Mouse (Mus musculus): ENCODE measurements around the gene Rgs13.

Rgs13 gene

DNA sequence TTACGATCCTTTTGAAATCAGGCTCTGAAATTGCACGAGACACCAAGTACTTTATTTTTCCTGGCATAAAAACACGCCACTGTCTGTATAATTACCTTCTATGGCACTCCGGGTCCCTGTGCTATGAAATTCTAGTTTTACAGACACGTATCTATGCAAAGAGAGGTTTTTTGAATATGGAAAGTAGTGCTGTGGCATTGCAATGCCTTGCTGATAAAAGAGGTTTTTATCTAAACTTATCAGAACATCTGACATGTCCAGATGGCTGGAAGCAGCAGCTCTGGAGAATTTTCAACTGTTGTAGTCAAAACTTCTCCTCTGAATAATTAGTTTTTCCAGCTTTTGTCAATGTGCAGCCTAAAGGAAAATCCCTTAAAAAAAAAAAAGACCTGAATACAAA lies at the start of gene Rgs13:
Gene Rgs13, minus strand, starts transcription at position 207 of the 400 bp plus-strand sequence.
- DNase-seq (ENCODE audit: low read depth, low spot score): no peak

GRCm38 (mm10) chr1:144215230-144215629 lies 38.1 kb upstream of the Rgs13 start:
- no peak for DNase-seq (ENCODE audit: low read depth, low spot score)

DNA sequence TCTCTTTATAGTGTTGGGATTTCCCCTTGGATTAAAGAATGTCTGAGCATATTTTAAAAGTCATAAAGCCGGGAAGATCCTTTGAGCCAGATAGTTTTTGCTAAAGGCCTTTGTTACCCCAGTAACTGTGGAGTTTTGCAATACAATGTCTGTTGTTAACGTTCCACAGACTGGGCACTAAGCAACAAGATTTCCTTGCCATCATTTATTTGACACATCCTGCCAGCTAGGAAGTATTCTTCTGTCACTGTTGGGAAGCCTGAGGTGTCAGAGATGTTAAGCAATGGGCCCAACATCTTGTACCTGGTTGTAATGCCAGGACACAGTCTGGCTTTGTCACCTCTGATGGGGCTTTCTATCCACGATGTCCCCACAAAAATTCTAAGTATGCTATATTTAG lies 33.7 kb upstream of the Rgs13 start:
- DNase-seq (ENCODE audit: low read depth, low spot score): no peak

DNA sequence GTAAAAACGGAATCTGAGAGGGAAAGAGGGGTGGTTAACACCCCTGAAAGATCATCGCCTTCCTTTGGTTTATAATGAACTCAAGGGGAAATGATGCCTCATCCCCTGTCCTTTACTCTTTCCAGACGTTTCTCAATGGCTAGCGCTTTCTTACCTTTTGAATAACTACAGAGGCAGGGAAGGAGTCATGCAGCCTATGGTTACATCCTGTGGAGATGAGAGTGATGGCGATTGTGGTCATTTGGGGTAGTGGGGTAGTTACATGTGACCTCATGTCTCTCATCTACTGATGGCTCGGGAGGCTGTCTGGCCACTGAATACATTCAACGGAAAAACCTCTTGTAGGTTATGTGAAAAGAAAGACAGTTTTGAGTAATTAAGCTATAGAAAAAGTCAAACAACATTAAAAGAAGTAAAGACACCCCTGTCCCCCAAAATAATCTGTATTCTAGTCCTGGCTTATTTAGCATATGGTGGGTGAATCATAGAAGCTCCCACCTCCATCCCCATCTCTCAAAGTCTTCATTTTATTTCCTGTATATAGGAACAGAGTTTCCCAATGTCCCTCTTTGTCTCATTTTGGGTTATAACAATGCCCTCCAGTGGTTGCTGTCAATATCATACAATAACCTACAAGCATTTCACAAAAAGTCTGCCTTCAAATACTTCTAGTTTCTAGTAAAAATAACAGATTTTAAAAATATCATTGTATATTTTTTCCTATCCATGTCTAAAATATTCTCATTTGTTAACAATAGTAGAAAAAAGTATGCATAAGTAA lies 29.3 kb upstream of the Rgs13 start:
- DNase-seq (ENCODE audit: low read depth, low spot score): no peak

- DNase-seq (ENCODE audit: low read depth, low spot score): no peak
Measured at GRCm38 (mm10) chr1:144204766-144205165, 27.6 kb upstream of the Rgs13 start.

DNA sequence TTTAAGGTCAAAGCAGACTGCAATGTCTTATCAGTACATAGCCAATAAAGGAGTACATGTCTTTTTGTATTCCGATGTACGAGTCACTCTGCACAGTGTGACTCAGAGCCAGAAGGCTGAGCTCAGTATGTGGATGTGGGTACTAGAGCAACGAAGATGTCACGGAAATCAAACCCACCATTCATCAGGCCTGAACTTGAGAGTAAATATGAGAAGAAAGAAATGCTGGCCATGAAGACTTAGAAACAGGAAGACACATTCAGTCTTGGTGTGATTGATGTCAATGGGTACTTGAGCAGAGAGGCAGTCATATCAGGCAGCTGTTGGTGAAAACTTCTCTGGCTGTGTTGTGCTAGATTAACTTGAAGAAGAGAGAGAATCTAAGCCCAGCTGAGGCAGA lies 25.8 kb upstream of the Rgs13 start:
- DNase-seq (ENCODE audit: low read depth, low spot score): no peak

DNA sequence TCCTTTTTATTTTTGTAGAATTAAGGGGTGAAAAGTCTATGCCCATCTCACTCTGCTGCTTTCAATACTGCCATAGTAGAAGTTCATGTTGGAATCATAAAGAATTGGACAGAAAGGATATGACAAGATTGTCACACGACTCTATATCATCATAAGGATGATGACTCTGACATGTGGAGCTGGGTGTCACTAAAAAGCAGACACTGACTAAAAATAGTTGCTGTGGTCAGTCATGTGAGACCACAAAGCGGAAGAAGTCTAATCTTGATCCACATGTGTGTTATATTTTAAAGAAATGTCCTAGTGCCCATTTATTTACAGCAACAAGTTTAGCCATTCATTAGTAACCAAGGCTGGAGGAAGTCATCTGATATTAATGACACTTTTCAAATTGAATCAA lies 23.3 kb upstream of the Rgs13 start:
- DNase-seq (ENCODE audit: low read depth, low spot score): no peak

GRCm38 (mm10) chr1:144199538-144199937 lies 22.4 kb upstream of the Rgs13 start:
- DNase-seq (ENCODE audit: low read depth, low spot score): no peak

DNA sequence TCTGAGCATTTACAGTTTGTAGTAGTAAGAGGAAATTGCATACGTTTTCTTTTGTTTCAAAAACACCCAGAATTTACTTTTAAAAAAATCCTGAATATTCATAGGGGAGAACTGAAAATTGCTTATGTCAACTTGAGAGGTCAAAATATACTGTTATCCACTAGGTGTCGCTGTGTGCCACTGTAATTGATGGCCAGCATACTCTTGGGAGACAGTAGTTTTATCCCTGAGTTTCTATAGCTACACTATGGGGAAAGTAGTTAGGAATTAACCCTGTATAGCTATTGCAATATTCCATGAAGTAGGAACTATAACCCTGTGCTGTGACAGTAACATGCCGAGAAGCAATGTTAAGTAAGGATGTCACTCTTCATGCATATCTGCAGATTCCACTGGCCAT lies 20.5 kb upstream of the Rgs13 start:
- DNase-seq (ENCODE audit: low read depth, low spot score): no peak

DNA sequence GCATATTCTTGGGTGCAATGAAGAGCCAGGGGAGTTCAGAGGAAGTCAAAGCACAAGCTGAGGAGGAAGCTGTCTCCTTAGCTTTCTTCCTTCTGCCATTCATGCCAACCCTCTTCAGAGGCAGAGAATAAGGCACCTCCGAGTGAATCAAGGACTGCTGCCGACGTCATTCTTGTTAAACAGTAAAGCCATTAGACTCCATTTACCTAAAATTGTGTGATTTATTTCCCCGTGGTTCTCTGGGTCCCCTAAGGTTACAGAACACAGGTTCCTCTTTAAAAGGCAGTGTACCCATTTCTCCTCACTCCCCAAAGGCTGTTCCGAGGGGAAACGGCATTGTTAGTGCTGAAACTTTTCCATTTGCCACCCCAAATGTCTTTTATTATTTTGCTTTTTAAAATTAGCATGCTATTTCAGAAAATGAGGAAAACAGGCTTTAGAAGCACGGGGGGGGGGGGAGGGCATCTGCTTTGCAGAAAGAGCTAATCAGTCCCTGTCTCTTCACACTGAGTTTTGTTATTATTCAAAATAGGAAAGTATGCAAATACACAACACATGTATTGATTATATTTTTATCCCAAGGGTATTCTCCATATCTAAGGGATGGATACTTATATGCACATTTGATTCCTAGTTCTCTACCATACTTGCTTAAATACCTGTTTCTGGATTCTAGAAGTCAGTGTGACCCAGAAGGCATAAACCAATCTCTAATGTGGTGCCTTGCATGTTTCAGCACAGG lies 9.7 kb upstream of the Rgs13 start:
- no peak for DNase-seq (ENCODE audit: low read depth, low spot score)

- no peak for DNase-seq (ENCODE audit: low read depth, low spot score)
Measured at GRCm38 (mm10) chr1:144184955-144185715, 8.0 kb upstream of the Rgs13 start.

GRCm38 (mm10) chr1:144183622-144184021 lies 6.5 kb upstream of the Rgs13 start:
- no peak for DNase-seq (ENCODE audit: low read depth, low spot score)

DNA sequence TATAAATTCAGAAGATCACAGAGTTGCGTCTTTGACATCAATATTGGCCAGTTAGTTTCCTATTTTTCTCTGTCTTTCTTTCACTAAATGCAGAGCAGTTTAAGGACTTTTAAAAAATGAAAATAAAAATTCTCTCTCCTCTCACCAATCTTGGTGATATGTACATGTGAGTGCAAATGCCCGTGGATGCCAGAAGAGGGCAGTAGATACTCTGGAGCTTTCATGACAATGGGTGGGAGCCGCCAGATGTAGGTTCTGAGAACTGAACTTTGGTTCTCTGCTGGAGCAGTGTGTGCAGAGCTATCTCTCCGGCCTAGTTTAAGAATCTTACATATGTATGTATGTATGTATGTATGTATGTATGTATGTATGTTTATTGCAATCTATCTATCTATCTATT lies 2.4 kb upstream of the Rgs13 start:
- no peak for DNase-seq (ENCODE audit: low read depth, low spot score)

- DNase-seq (ENCODE audit: low read depth, low spot score): no peak
Measured at GRCm38 (mm10) chr1:144178281-144178957, 1.2 kb upstream of the Rgs13 start.

DNA sequence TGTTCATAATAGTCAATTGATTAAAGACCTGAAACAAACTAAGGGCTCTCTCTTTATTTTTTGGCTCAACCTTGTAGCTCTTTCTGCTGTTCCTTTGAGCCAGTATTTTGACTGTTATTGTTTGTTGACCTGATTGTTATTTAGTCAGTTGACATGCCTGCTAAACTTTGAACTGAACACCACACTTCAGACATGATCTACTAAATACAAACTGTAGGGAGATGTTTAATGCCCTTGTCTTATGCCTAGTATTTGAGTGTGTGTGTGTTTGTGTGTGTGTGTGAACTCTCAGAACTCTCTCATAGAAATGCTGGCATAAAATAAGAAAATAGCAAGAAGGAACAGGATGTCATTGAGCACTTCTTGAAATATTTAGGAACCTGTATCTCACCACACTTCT lies 448 bp upstream of the Rgs13 start:
- DNase-seq (ENCODE audit: low read depth, low spot score): no peak

GRCm38 (mm10) chr1:144174760-144175159 lies 2.4 kb downstream of the Rgs13 start:
- DNase-seq (ENCODE audit: low read depth, low spot score): no peak

DNA sequence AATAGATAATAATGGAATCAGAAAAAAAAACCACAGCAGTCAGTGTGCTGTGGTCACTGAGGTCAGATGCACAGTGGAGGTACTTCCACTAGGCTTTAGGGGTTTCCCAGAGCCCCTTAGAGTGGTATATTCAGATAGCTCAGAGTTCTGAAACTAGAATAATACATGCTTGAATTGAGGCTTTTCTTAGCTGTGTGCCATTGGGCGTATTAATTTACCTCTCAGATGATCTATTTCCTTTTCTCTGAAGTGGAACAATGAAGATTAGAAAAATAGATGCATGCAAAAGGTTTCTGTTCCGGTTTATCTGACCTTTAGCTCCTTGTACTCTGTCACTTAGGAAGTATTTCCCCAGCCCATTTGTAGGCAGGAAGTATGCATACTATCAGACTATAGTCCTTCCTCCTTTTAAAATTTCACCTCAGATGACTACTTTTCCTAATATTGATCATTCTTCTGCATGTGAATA lies 3.6 kb downstream of the Rgs13 start:
- DNase-seq (ENCODE audit: low read depth, low spot score): no peak

GRCm38 (mm10) chr1:144168921-144169320 lies 8.3 kb downstream of the Rgs13 start:
- DNase-seq (ENCODE audit: low read depth, low spot score): no peak

DNA sequence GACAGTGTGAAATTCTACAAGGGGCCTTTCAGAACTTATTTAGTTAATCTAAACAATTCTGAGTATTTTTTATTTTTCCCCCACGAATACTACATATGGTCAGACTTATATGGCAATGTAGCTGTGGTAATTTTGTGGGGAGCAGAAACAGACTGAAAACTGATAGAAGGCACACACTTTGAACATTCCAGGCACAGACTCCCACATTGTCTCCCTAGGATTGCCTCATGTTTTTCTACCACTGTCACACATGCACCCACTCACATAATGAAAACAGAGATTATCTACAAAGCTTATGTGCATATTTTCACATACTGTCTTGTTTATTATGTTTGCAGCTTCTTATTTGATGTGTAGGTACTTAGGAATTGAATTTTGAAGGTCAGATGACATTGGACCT lies 9.4 kb downstream of the Rgs13 start:
- no peak for DNase-seq (ENCODE audit: low read depth, low spot score)

DNA sequence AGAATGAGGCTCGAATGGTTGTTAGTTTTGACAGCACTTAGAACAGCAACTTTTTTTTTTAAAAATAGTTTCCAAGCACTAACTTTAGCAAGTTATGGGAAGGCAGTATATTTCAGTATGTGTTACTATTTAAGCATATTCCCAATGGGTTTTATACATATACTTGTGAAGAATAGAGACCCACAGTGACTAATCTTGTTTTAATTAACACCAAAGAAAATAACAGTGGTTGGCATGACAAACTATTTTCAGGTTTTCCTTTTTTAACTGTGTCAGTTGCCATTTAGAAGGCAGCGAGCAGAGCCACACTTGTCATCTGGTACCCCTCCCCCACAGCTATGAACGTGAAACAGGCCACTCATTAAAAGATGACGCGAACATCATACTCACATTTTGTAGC lies 10.3 kb downstream of the Rgs13 start:
- DNase-seq (ENCODE audit: low read depth, low spot score): no peak

DNA sequence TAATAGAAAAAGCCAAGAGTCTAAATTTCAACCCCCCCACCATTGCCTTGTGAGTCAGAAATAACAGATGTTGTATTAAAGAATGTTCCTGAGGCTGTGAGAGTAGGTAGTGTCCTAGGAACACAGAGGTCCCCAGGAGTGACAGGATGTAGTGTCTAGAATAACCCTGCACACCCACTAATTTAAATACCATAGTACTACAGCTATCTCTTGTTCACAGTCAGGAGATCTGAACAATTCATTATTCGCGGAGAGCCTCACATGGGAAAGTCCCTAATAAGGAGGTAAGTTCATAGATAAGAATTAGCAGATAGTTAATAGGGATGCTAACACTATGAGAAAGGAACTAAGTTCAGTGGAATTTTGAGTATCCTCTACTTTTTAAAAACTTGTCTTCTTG lies 10.9 kb downstream of the Rgs13 start:
- DNase-seq (ENCODE audit: low read depth, low spot score): no peak

- DNase-seq (ENCODE audit: low read depth, low spot score): no peak
Measured at GRCm38 (mm10) chr1:144152526-144152925, 24.6 kb downstream of the Rgs13 start.

All from brain, embryonic 18.5 days (tissue).